Mouse (Mus musculus): ENCODE results near the gene Nhlrc2.

DNA sequence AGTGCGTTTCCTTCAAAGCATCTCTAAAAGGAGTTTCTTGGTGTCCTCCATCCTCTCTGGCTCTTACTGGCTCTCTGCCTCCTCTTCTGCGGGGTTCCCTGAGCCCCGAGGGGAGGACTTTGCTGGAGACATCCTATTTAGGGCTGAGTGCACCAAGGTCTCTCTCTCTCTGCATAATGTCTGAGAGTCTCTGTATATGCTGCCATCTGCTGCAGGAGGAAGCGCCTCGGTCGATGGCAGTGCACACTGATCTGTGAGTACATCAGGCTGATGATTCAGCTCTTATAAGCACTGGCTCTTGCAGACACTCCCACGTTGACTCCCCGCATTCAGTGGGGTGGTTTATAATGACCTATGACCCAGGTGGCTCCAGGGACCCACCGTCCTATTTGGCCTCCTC is 70.8 kb downstream of the Nhlrc2 start:
- no peak for TF ChIP-seq CTCF (conservative IDR thresholded peaks at IDR 0.05; ENCODE audit: insufficient read depth, insufficient read length, low read depth, low read length)
- TF ChIP-seq POLR2A (IDR thresholded peaks at IDR 0.05; ENCODE audit: low read depth, low read length): no peak

Measured in kidney, adult 2 months (tissue).